Mouse (Mus musculus): ENCODE measurements at regions not wholly inside any gene's neighbourhood (a gene's known extent, or its start where the extent isn't known, plus 50 kb on each side); places are given as distances from the start of the nearest gene placed in this dataset.

DNA sequence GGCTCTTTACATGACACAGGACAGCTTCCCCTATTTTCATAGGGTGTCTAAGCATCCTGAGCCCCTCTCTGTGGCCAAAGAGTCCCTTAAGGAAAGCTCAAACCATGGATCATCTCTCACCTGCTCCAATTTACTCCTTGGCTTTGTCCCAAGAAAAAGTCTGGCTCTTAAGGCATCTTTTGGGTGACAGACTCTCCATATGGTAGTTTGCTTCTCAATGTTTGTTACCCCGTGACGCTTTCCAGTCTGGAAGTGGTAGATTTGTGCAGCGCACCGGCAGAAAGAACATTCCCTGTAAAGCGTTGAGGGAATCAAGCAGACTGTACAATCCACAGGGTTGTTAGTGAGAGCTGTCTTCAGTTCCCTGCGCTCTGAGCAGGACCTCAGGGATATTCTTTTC, 350.8 kb upstream of the Arid1b start:
- no peak for DNase-seq (ENCODE audit: extremely low read depth, low read depth)

DNA sequence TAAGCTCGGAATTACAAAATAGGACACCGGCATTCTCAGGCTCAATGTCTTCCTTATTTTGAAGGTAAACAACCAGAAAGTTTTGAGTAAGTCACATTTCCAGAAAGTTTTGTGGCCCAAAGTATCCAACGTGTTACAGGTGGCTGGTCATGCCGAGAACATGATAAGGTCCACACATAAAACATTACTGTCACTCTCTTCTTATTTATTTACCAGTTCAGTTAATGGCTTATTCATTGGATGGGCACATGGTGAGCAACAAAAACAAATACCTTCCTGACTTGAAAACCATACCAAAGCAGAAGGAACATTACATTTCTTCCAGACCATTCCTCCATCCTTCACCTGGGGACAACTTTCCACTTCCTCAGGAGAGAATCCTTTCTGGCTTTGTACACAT, 345.5 kb upstream of the Arid1b start:
- DNase-seq (ENCODE audit: extremely low read depth, low read depth), result no peak

- no peak for DNase-seq (ENCODE audit: extremely low read depth, low read depth)
These were observed 339.9 kb upstream of the Arid1b start for GRCm38 (mm10) chr17:4654221-4654620.

DNA sequence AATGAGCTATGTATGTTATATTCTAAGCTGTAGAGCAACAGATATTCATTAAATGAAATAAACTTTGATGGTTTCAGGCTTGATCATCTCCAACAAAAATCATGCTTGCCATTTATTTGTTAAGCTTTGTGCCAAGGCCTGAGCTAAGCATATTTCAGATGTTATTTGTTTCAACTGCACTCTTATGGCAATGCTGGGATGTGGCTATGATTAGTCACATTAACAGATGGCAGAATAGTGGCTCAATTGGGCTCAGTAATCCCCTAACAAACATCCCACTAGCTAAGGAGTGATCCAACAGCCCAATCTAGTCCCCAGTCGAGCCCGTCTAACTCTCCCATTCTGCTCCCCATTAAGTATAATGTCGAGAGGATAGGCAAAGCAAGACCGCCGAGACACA, 332.1 kb upstream of the Arid1b start:
- no peak for DNase-seq (ENCODE audit: extremely low read depth, low read depth)

- no peak for DNase-seq (ENCODE audit: extremely low read depth, low read depth)
These were observed 325.6 kb upstream of the Arid1b start for GRCm38 (mm10) chr17:4668511-4668910.

DNA sequence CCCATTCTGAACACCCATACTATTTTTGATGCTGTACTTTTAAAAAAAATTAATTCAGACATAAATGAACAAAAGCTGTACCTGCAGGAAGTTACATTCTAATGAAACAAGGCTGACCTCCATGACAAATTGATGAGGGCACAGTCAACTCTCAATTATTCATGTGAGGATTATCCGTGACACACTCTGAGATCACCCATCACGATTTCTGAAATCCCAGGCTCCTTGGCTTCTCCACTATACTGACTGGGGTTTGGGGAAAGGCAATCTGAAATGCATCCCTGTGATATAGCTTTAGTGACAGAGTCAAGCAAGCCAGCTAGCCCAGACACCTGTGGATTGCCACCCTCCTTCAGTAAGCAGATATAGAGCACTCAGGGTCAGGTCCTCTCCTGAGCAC, 320.9 kb upstream of the Arid1b start:
- no peak for DNase-seq (ENCODE audit: extremely low read depth, low read depth)

DNA sequence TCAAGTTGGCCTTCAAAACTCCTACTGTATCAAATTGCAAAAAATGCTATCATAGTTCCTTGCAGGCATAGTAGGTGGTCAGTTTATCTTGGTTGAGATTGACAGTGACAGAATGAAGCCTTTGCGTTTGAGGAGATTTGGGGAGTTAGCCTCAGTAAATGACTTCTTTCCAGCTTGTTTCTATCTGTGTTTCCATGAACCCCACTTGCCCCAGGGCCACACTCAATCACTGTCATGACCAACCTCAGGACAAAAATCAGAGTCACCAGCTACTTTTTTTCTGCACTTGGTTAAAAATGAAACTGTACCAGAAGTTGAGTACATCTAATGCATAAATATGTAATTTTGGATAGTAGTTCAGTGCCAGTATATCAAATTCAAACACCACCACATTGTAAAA, 287.7 kb upstream of the Arid1b start:
- no peak for DNase-seq (ENCODE audit: extremely low read depth, low read depth)

DNA sequence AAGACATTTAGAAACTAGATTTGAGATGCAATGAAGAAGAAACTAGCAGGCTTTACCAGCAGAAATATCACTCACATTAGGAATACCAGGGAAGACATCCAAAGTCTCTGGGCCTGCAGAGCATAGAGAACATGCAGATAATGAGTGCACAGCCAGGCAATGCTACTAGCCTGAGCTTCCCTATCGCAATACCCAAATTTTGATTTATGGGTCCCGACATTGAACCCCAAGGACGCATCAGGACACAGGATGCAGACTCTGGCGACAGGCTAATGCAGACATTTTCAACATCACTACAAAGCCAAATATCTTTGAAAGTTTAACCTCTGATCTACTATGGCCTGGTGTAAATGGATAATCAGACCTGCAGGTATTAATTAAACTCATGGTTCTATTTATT, 273.1 kb upstream of the Arid1b start:
- DNase-seq (ENCODE audit: extremely low read depth, low read depth), result no peak

DNA sequence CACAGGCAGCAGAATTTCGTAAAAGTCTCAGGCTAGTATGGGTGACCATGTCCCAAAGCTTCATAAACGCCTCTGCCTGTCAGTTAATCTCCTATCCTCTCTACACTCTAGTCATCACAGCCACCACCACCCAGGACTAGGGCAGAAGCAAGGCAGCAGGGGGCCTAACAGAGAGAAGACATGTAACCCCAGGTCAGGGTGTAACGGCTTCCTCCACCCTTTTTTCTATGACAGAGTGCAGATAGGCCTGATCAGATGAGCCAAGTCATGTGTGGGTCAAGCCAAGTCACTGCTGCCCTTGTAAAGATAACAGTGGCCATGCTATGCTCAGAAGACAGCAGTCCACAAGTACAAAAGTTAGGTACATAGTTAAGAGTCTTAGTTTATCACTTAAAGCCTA, 270.1 kb upstream of the Arid1b start:
- DNase-seq (ENCODE audit: extremely low read depth, low read depth), result no peak

DNA sequence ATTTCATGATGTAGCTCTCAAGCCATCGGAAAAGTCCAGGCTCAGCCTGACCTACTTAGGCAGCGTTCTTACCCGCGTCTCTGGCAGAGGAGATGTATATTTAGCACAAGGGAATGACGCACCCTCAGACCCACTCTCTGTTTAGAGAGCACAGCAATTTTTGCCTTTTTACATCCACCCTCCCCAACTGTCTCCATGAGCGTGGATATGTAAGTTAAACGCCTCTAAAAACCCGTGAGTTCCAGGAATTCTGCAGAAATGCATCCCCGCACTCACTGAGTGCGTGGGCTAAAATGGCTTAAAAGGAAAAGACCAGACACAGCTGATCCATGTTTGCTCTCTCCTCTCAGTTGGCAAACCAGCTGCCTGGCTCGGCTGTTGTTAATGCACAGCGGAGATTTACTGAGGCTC, 267.8 kb upstream of the Arid1b start:
- no peak for DNase-seq (ENCODE audit: extremely low read depth, low read depth)

- DNase-seq (ENCODE audit: extremely low read depth, low read depth), result no peak
These were observed 259.7 kb upstream of the Arid1b start for GRCm38 (mm10) chr17:4734412-4734881.

GRCm38 (mm10) chr17:4735185-4735584, 258.9 kb upstream of the Arid1b start:
- no peak for DNase-seq (ENCODE audit: extremely low read depth, low read depth)

GRCm38 (mm10) chr17:4736689-4737088, 257.4 kb upstream of the Arid1b start:
- DNase-seq (ENCODE audit: extremely low read depth, low read depth), result no peak

- DNase-seq (ENCODE audit: extremely low read depth, low read depth), result no peak
These were observed 255.2 kb upstream of the Arid1b start for GRCm38 (mm10) chr17:4738717-4739485.

- DNase-seq (ENCODE audit: extremely low read depth, low read depth), result no peak
These were observed 253.3 kb upstream of the Arid1b start for GRCm38 (mm10) chr17:4740784-4741183.

GRCm38 (mm10) chr17:4742314-4742713, 251.8 kb upstream of the Arid1b start:
- no peak for DNase-seq (ENCODE audit: extremely low read depth, low read depth)

- no peak for DNase-seq (ENCODE audit: extremely low read depth, low read depth)
These were observed 231.2 kb upstream of the Arid1b start for GRCm38 (mm10) chr17:4762956-4763355.

- DNase-seq (ENCODE audit: extremely low read depth, low read depth), result no peak
These were observed 228.4 kb upstream of the Arid1b start for GRCm38 (mm10) chr17:4765723-4766122.

DNA sequence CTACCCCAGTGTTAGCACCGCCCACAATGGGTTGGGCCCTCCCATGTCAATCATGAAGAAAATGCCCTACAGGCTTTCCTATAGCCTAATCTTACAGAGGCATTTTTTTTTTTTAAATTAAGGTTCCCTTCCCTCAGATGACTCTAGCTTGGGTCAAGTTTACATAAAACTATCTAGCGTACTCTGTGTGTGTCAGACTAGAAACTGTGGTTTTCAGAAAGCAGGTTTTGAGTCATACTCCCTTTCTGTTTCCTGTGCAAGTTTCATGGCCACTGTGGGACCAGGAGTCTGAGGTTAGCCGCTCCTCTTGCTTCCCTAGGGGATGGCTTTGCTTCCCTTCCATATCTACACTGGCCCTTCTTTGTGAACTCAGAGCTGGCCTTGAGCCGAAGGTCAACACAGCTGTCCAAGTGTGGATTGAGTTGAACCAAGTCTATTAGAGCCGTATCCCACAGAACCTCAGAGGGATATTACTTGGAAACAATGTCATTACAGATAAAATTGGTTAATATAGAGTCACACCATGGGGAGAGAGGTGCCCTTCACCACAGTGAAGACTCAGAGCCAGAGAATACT, 226.1 kb upstream of the Arid1b start:
- DNase-seq (ENCODE audit: extremely low read depth, low read depth), result no peak

DNA sequence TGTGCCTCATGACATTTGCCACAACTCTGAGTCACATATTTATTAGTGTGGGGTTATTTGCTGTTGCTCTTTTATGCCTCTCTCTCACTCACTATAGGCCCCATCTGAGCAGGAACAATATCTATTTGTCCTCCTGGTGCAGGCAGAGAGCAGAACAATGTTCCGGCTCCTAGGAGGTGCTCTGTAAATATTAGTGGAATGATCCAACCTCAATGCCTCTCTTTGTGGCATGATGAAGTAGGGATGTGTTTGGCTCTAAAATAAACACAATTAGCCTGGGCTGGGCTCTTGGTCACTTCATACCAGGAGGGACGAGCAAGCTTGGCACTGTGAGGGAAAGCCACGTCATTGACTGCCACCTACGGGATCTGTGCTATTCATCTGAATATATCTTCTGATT, 224.8 kb upstream of the Arid1b start:
- DNase-seq (ENCODE audit: extremely low read depth, low read depth), result no peak

DNA sequence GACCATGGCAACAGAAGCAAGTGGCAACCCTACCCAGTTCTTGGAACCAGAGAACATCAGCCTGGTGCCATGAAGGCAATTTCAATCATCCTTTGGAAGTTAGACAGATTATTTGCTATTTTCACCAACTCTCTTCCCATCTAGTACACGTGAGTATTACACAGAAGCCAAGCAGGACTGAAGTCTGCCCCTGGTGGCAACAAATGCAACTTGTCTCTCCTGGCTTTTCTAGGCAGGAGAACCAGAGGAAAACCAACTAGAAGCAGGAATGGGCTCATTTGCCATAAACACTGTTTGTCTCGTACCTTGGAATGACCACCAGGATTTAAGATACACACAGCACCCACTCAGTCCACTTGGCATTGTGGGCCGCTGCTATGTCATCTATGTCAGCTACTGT, 224.1 kb upstream of the Arid1b start:
- DNase-seq (ENCODE audit: extremely low read depth, low read depth), result no peak

DNA sequence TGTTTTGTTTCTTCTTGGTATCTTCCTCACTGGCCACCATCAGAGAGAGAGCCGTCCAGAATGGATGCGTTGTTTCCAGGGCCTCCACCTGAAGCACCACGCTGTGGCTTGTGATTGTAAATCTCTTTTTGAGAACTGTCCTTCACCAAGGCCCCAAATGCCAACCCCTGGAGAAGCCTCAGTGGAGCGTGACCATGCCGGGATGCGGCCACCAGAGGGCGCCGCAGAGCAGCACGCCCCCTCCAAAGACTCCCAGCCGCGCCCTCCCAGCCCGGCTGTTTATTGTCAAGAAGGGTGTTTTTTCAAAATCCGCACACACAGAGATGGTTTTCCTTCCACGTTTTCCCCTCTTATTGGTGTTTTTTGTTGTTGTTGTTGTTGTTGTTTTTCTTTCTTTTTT, 216.0 kb upstream of the Arid1b start:
- DNase-seq (ENCODE audit: extremely low read depth, low read depth), result peak; percentile 14

DNA sequence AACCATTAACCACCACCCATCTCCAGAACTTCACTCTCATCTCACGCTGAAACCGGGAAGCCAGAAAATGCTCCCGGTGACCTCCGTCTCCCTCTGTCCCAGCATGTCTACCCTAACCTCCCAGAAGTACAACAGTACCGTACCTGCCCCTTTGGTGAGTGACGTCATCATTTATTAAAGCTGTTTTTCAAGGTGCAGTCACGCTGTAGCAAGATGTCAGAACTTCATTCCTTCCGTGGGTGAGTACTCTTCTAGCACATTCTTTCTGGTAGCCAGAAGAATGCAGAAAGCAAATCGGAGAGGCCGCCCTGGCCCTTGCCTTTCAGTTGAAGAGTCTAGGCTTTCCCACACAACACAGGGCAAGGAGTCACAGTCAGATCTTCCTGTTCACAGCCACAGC, 215.1 kb upstream of the Arid1b start:
- no peak for DNase-seq (ENCODE audit: extremely low read depth, low read depth)
